Mouse (Mus musculus): ENCODE data around the gene Snx25.

DNA sequence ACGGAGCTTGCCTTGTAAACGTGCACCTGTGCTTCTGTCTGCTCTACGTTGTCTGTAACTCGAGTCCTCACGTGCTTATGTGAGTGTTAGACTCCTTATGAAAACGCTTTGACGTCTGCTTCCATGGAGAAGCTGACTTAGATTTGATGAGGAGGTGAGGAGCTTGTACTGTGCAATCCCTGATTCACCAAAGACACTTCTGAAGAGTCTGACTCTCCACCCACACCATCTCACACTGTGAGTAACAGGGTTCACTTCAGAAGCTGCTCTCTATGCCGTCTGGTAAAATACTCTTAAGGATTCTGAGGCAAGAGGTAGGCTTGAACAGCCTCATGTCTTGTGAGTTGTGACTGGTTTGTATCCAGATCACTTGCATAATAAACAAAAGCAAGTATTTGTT is 41.1 kb upstream of the Snx25 start:
- TF ChIP-seq CTCF (IDR thresholded peaks at IDR 0.05; ENCODE audit: borderline replicate concordance, insufficient read depth, low read depth, low read length), result no peak
- TF ChIP-seq POLR2A (IDR thresholded peaks at IDR 0.05; ENCODE audit: borderline replicate concordance, insufficient read depth, low read length), result no peak
